Mouse (Mus musculus): Measurements from ENCODE around the gene Rps13. TPM values are rescaled to one million over a fixed set of nuclear protein-coding genes. Genes with fewer than 3 reads are reported as not detected.

Gene Rps13
- polyA plus RNA-seq (2012; rRNA removed): 83.1 and 93.1 TPM in 2 replicates

GRCm38 (mm10) chr7:116333713-116334668 lies at the start of gene Rps13:
Gene Rps13 (minus strand): TSS chr7:116334195.

GRCm38 (mm10) chr7:116307871-116308631 lies 25.9 kb downstream of the Rps13 start, which contains the start of gene Plekha7:
Gene Plekha7 (minus strand): TSS chr7:116308376.

Other genes with a start within 250 kb of the Rps13 start
- gene Gm4353, start 249.6 kb downstream of the Rps13 start, polyA plus RNA-seq (2012; rRNA removed): 0.44 and 2.3 TPM in 2 replicates
- 15.3 and 15.4 TPM in 2 replicates for gene Plekha7, start 25.8 kb downstream of the Rps13 start, polyA plus RNA-seq (2012; rRNA removed)
- 1.6 and 3.1 TPM in 2 replicates for gene Pik3c2a, start 109.3 kb upstream of the Rps13 start, polyA plus RNA-seq (2012; rRNA removed)
- gene Nucb2, start 170.2 kb upstream of the Rps13 start, polyA plus RNA-seq (2012; rRNA removed): 2.6 and 3.0 TPM in 2 replicates

Data from ovary, adult 2 months (tissue).